8 mouse cellular contexts compared by ENCODE assay signal in genomic region chr5:43233316-43234181, GRCm38 (mm10). TPM values are rescaled to one million over a fixed set of nuclear protein-coding genes. Genes with fewer than 3 reads are reported as not detected.
DNase-seq lines count a peak whose midpoint lies in the region; ATAC-seq lines count a peak whose summit lies in the region.

No protein-coding gene starts in this region.

- peak overlapping the region; percentile 89 for H3K4me2 ChIP-seq in intestine, embryonic 14.5 days (ENCODE audit: low read length)

- peaks cover 10% of the 10 kb centered on the region; the same call in 1 of the 2 replicates for H3K27me3 ChIP-seq in intestine, embryonic 14.5 days (replicated peaks; ENCODE audit: control insufficient read depth, insufficient read depth, low read length)
- H3K27me3 ChIP-seq in midbrain, embryonic 10.5 days (ENCODE audit: low read depth, poor library complexity, severe bottlenecking): peaks cover 27% of the 10 kb centered on the region

- DNase-seq in adrenal gland, adult (ENCODE audit: inconsistent age in 2 of 2, low spot score in 1 of 2): peak; percentile 93 to 97
- DNase-seq in embryo, embryonic 11 days: peak; percentile 77
- peak; percentile 72 for DNase-seq in gastrocnemius, postnatal 14 days
- DNase-seq in intestine, embryonic 14.5 days (ENCODE audit: low spot score): peak; percentile 87
- DNase-seq in left cerebral cortex, postnatal 25 days (ENCODE audit: low spot score in 2 of 2): peak; percentile 82 to 91
- DNase-seq in midbrain, embryonic 10.5 days (ENCODE audit: low spot score): peak; percentile 77
- peak; percentile 82 to 84 for DNase-seq in right cerebral cortex, postnatal 36 days (ENCODE audit: low spot score in 2 of 2)
- DNase-seq in urinary bladder, postnatal 4 days (ENCODE audit: low spot score in 2 of 2): peak; percentile 71 to 78

- H3K27ac ChIP-seq in intestine, embryonic 14.5 days (ENCODE audit: low read depth): peak overlapping the region; percentile 95
- peak overlapping the region; percentile 93 for H3K27ac ChIP-seq in midbrain, embryonic 10.5 days (replicated peaks)

- peak overlapping the region; percentile 84 for H3K9ac ChIP-seq in intestine, embryonic 14.5 days (ENCODE audit: low read length)

- ATAC-seq in intestine, embryonic 14.5 days (replicated peaks; ENCODE audit: low FRiP score, low TSS enrichment, low read depth): peak; percentile 56

- intact Hi-C loops in gastrocnemius, postnatal 14 days (cut with DNase I; ENCODE audit: low total_unique reads): loop anchor here (10.0 kb wide), 1 partner anchor 121 kb away; no protein-coding TSS in a partner anchor
- intact Hi-C loops in left cerebral cortex, postnatal 25 days (cut with DNase I): loop anchor here (1.0 to 10.0 kb wide), 3 partner anchors 819 to 1059 kb away; no protein-coding TSS in a partner anchor

- H3K4me1 ChIP-seq in intestine, embryonic 14.5 days (replicated peaks; ENCODE audit: control insufficient read depth, insufficient read depth, low read length): 0 out of 2 replicates have a peak, but pooled peaks cover 7% of the 10 kb centered on the region
- H3K4me1 ChIP-seq in midbrain, embryonic 10.5 days: peaks cover 23% of the 10 kb centered on the region

- H3K9me3 ChIP-seq in intestine, embryonic 14.5 days (ENCODE audit: control insufficient read depth, low read length): no peaks in the 10 kb centered on the region
- H3K9me3 ChIP-seq in midbrain, embryonic 10.5 days (replicated peaks): no peaks in the 10 kb centered on the region

- peak overlapping the region; percentile 83 for H3K4me3 ChIP-seq in intestine, embryonic 14.5 days (ENCODE audit: low read depth, low read length)
- H3K4me3 ChIP-seq in midbrain, embryonic 10.5 days: peak overlapping the region; percentile 93

- under 1% methylated on average over 52 of the region's 101 CpGs for WGBS in intestine, embryonic 14.5 days
- WGBS in midbrain, embryonic 10.5 days: under 1% methylated on average over 93 of the region's 101 CpGs

- no peaks in the 10 kb centered on the region for H3K36me3 ChIP-seq in intestine, embryonic 14.5 days (ENCODE audit: control insufficient read depth, insufficient read depth, low read length)
- H3K36me3 ChIP-seq in midbrain, embryonic 10.5 days: no peaks in the 10 kb centered on the region

RNA-seq across cellular contexts. Expression of gene Cpeb2, which starts 0.6 kb away (rescaled TPM):
- 1 to 10 TPM; 4.1 to 5.0 TPM for total RNA-seq in gastrocnemius, postnatal 14 days (2021)
- 2.4 and 2.6 TPM in 2 replicates for polyA plus RNA-seq in intestine, embryonic 14.5 days (2014; fragmentation: Nextera tagmentation; extraction: Ambion mirVana)
- total RNA-seq in left cerebral cortex, postnatal 25 days (2021): 10 to 100 TPM; 56.2 to 57.5 TPM
- polyA plus RNA-seq in midbrain, embryonic 10.5 days (2016; fragmentation: Nextera tagmentation; extraction: Ambion mirVana): 2.3 and 2.8 TPM in 2 replicates

Comparison
In these comparisons a context has a peak if more than half of its experiments do, and no peak if none do; other contexts are left out.
1. Peak in every context shown above with its lines: DNase-seq, ATAC-seq, H3K4me3 ChIP-seq and H3K27ac ChIP-seq.
2. RNA of gene Cpeb2, which starts 0.6 kb away (total RNA-seq): 56.2 to 57.5 TPM in left cerebral cortex, postnatal 25 days; 4.1 to 5.0 TPM in gastrocnemius, postnatal 14 days; every median in the first group is over 4 times any median in the second.